ENCODE assay signal across 1 mouse cellular context in the genomic region with DNA sequence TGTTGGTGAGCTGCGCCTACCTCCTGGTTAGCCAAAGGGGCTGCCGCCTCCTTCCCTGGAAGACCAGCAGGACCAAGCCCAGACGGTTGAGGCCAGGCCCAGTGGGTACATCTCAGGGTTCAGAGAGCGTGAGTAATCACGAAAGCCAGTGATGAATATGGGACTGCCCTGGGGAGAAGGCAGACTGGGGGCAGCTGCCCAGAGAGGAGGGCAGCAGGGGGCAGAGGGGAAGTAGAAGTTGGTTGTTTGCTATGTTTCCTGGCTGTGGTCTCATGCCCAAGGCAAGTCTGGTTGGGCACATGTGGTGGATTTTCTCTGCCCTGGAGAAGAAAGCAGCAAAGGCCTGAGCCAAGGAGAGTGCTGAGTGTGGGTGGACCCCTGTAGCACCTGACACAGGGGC.
A peak's percentile ranks its signal among the peaks of the same experiment; 100 is the strongest.
TF ChIP-seq lines count a peak whose summit lies in the region.

No protein-coding gene starts in this region.

TF ChIP-seq in CH12.LX, 34 proteins besides CTCF, POLR2A, EP300 and RAD21 (continued from another document):
- TF ChIP-seq GABPA (IDR thresholded peaks at IDR 0.05; ENCODE audit: insufficient replicate concordance, low read depth, low read length) = no peak
- peak; percentile 64 for TF ChIP-seq MAZ (IDR thresholded peaks at IDR 0.05; ENCODE audit: low read depth, low read length)
- TF ChIP-seq IRF4 (IDR thresholded peaks at IDR 0.05; ENCODE audit: low read depth, low read length) = peak; percentile 97
- no peak for TF ChIP-seq MXI1 (IDR thresholded peaks at IDR 0.05; ENCODE audit: low read depth, low read length)
- peak; percentile 33; the same call in 1 of the 2 replicates for TF ChIP-seq MAX (IDR thresholded peaks at IDR 0.05; ENCODE audit: low read length)
- TF ChIP-seq BHLHE40 (IDR thresholded peaks at IDR 0.05; ENCODE audit: low read depth, low read length) = peak; percentile 47; the same call in 1 of the 2 replicates
- TF ChIP-seq TBP (conservative IDR thresholded peaks at IDR 0.05; ENCODE audit: low read depth, low read length) = no peak
- TF ChIP-seq CHD1 (IDR thresholded peaks at IDR 0.05; ENCODE audit: low read depth, low read length) = no peak
- no peak for TF ChIP-seq KAT2A (IDR thresholded peaks at IDR 0.05; ENCODE audit: insufficient replicate concordance, low read length)
- TF ChIP-seq PAX5 (IDR thresholded peaks at IDR 0.05; ENCODE audit: low read length) = no peak
- TF ChIP-seq SIN3A (IDR thresholded peaks at IDR 0.05; ENCODE audit: low read length) = peak; percentile 48
- TF ChIP-seq ZNF384 (IDR thresholded peaks at IDR 0.05; ENCODE audit: low read depth, low read length) = no peak
- TF ChIP-seq MAFK (IDR thresholded peaks at IDR 0.05; ENCODE audit: insufficient replicate concordance, low read length) = no peak
- TF ChIP-seq ZMIZ1 (IDR thresholded peaks at IDR 0.05; ENCODE audit: low read depth, low read length) = no peak
- no peak for TF ChIP-seq USF2 (conservative IDR thresholded peaks at IDR 0.05; ENCODE audit: low read depth, low read length)
- TF ChIP-seq ELF1 (IDR thresholded peaks at IDR 0.05; ENCODE audit: low read depth, low read length) = 0 out of 2 replicates have a peak, but pooled peaks have one; percentile 14
- TF ChIP-seq SMC3 (IDR thresholded peaks at IDR 0.05; ENCODE audit: low read depth, low read length) = no peak
- TF ChIP-seq UBTF (IDR thresholded peaks at IDR 0.05; ENCODE audit: low read depth, low read length) = no peak
- peak; percentile 85; the same call in 1 of the 2 replicates for TF ChIP-seq RCOR1 (conservative IDR thresholded peaks at IDR 0.05; ENCODE audit: low read depth, low read length)
- no peak for TF ChIP-seq USF1 (IDR thresholded peaks at IDR 0.05; ENCODE audit: low read depth, low read length)
- peak; percentile 59; the same call in 1 of the 2 replicates for TF ChIP-seq JUN (IDR thresholded peaks at IDR 0.05; ENCODE audit: insufficient read depth, low read depth, low read length)
TF ChIP-seq in CH12.LX: peak in this region for 13.
